Mouse (Mus musculus): ENCODE results near the gene Kif19a. TPM values are rescaled to one million over a fixed set of nuclear protein-coding genes. Genes with fewer than 3 reads are reported as not detected.

Gene Kif19a
- polyA plus RNA-seq, 1 experiment, result 19.3 TPM

DNA sequence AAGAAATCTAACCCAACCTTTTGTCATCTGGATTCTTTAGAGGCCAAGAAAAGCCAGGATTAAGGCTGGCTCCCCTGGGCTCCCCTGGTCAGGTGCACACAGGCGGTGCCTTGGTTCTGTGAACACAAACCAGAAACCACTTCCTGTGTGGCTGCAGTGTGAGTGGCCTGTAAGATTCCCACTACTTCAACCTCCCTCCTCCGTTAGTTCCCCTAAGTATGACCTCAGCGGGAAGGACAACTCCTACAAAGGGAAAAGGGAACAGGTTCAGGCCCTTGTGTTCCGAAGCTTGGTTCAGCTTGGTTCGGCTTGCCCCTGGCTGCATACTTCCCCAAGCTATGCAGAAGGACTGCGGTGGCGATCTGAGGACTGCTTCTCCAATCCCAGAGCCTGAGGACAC, 53.0 kb downstream of the Kif19a start:
- TF ChIP-seq POLR2A (IDR thresholded peaks at IDR 0.05; ENCODE audit: control insufficient read depth, low read depth, low read length), result no peak
- TF ChIP-seq CTCF (IDR thresholded peaks at IDR 0.05; ENCODE audit: control insufficient read depth, insufficient read depth, insufficient replicate concordance, low read depth, low read length), result no peak
- no peak overlapping the region for H3K27ac ChIP-seq (ENCODE audit: control insufficient read depth, insufficient read depth, low read depth, low read length)
- no peaks in the 10 kb centered on the region for H3K36me3 ChIP-seq (ENCODE audit: control insufficient read depth, insufficient read depth, low read length)
- H3K4me3 ChIP-seq (ENCODE audit: control insufficient read depth, low read depth, low read length), result no peak overlapping the region
- H3K4me1 ChIP-seq (ENCODE audit: control insufficient read depth, insufficient read depth, low read length), result no peaks in the 10 kb centered on the region
- H3K27me3 ChIP-seq (ENCODE audit: control insufficient read depth, insufficient read depth, low read length), result no peaks in the 10 kb centered on the region

DNA sequence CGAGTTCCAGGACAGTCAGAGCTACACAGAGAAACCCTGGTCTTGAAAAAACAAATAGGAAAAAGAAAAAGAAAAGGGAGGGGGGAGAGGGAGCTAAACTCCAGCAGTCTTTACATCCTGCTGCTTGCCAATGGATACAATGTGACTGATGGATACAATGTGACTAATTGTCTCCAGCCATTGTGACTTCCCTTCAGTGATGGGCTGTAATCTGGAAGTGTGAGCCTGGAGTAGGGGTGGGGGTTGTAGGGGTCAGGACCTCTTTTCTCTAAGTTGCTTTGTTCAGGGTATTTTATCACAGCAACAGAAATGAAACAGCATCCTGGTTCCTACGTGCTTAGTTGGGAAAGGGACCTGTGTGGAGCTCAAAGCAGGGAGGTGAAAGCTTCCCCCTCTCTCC, 53.9 kb downstream of the Kif19a start:
- no peaks in the 10 kb centered on the region for H3K27me3 ChIP-seq (ENCODE audit: control insufficient read depth, insufficient read depth, low read length)
- H3K27ac ChIP-seq (ENCODE audit: control insufficient read depth, insufficient read depth, low read depth, low read length), result no peak overlapping the region
- no peaks in the 10 kb centered on the region for H3K36me3 ChIP-seq (ENCODE audit: control insufficient read depth, insufficient read depth, low read length)
- no peak overlapping the region for H3K4me3 ChIP-seq (ENCODE audit: control insufficient read depth, low read depth, low read length)
- TF ChIP-seq CTCF (IDR thresholded peaks at IDR 0.05; ENCODE audit: control insufficient read depth, insufficient read depth, insufficient replicate concordance, low read depth, low read length) (no peak), POLR2A (IDR thresholded peaks at IDR 0.05; ENCODE audit: control insufficient read depth, low read depth, low read length) (no peak)
- H3K4me1 ChIP-seq (ENCODE audit: control insufficient read depth, insufficient read depth, low read length), result no peaks in the 10 kb centered on the region

DNA sequence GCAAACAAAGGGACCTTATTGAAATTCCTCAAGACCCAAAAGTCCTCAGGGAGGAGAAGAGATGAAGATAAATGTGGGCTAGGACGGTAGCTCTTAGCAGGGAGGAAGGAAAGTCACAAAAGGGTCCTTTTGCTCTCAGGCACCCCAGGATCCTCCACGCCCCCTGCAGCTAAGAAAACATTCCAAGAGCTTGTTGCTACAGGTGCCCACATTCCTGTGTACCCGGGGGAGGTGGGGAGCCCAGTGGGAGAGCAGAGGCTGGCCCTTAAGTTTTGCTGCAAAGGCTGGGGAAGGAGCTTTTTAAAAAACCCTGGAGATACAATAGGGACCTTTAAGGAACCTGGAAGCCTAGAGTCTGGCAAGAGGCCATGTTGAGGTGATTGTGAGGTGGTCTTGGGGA, 55.3 kb downstream of the Kif19a start:
- TF ChIP-seq POLR2A (IDR thresholded peaks at IDR 0.05; ENCODE audit: control insufficient read depth, low read depth, low read length) (no peak), CTCF (IDR thresholded peaks at IDR 0.05; ENCODE audit: control insufficient read depth, insufficient read depth, insufficient replicate concordance, low read depth, low read length) (no peak)
- H3K4me1 ChIP-seq (ENCODE audit: control insufficient read depth, insufficient read depth, low read length), result no peaks in the 10 kb centered on the region
- H3K36me3 ChIP-seq (ENCODE audit: control insufficient read depth, insufficient read depth, low read length), result no peaks in the 10 kb centered on the region
- no peak overlapping the region for H3K27ac ChIP-seq (ENCODE audit: control insufficient read depth, insufficient read depth, low read depth, low read length)
- H3K27me3 ChIP-seq (ENCODE audit: control insufficient read depth, insufficient read depth, low read length), result no peaks in the 10 kb centered on the region
- H3K4me3 ChIP-seq (ENCODE audit: control insufficient read depth, low read depth, low read length), result no peak overlapping the region

DNA sequence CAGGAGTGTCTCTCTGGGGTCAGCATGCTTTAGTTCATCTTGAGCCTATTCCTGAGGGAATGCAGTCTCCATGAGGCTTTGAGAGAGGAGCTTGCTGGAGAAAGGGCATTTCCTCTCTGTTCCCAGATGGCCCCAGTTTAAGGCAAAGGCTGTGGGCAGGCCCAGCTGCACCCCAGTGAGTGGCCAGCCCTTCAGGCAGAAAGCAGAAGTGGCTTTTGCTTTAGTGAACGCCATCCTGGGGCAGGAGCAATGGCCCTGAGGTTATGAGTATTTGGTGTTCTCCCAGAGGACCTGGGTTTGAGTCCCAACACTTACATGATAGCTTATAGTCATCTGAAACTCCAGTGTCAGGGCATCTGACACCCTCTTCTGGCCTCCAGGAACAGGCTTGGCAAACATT, 56.1 kb downstream of the Kif19a start:
- Histone ChIP-seq H3K27ac (ENCODE audit: control insufficient read depth, insufficient read depth, low read depth, low read length) (no peak overlapping the region), H3K36me3 (ENCODE audit: control insufficient read depth, insufficient read depth, low read length) (no peaks in the 10 kb centered on the region)

DNA sequence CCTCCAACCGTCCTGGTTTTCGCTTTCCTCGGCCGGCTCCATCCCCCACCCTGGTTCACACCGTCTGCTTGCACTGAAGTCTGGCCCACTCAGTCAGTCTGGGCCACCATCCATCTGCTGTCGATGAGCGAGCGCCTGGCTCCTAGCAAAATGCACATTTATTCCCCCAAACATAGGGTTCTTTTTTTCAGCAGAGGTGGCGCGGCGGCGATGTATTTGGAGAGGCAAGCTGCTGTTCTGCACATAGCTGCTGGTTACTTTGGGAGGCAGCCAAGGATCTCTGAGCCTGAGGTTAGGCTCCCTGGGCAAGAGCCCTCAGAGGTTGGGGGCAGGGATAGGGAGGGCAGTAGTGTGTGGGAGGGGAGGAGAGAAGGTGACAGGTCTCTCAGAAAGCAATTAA, 57.5 kb downstream of the Kif19a start:
- Histone ChIP-seq H3K4me3 (ENCODE audit: control insufficient read depth, low read depth, low read length) (no peak overlapping the region), H3K27ac (ENCODE audit: control insufficient read depth, insufficient read depth, low read depth, low read length) (no peak overlapping the region), H3K36me3 (ENCODE audit: control insufficient read depth, insufficient read depth, low read length) (no peaks in the 10 kb centered on the region), H3K27me3 (ENCODE audit: control insufficient read depth, insufficient read depth, low read length) (no peaks in the 10 kb centered on the region), H3K4me1 (ENCODE audit: control insufficient read depth, insufficient read depth, low read length) (no peaks in the 10 kb centered on the region)
- TF ChIP-seq CTCF (IDR thresholded peaks at IDR 0.05; ENCODE audit: control insufficient read depth, insufficient read depth, insufficient replicate concordance, low read depth, low read length) (no peak), POLR2A (IDR thresholded peaks at IDR 0.05; ENCODE audit: control insufficient read depth, low read depth, low read length) (no peak)

More for the DNA sequence above, 56.1 kb downstream of the Kif19a start:
- TF ChIP-seq POLR2A (IDR thresholded peaks at IDR 0.05; ENCODE audit: control insufficient read depth, low read depth, low read length) (no peak), CTCF (IDR thresholded peaks at IDR 0.05; ENCODE audit: control insufficient read depth, insufficient read depth, insufficient replicate concordance, low read depth, low read length) (no peak)
- Histone ChIP-seq H3K27me3 (ENCODE audit: control insufficient read depth, insufficient read depth, low read length) (no peaks in the 10 kb centered on the region), H3K4me3 (ENCODE audit: control insufficient read depth, low read depth, low read length) (no peak overlapping the region), H3K4me1 (ENCODE audit: control insufficient read depth, insufficient read depth, low read length) (no peaks in the 10 kb centered on the region)

DNA sequence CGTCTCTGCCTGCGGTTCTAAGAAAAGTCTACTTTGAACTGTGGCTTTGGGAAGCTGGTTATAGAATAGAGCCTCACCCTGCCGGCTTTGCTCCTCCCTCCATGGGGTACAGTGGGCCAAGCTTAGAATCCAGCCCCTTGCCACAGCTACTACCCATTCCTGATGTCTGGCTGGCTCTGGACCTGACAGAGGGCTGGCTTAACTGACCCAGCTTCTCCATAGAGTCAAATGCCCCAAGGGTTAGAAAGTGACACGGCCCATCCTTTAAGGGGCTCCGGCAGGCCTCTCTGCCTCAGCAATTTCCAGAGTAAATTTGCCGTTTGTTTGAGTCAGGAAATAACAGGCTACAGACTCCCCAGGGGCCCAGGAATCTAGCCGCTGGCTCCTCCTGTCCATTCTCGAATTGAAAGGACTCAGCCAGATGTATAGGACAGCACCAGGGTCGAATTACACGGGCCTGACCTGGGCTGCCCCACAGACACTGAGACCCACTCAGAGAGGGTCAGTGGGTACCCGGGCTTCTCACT, 58.1 kb downstream of the Kif19a start:
- H3K27ac ChIP-seq (ENCODE audit: control insufficient read depth, insufficient read depth, low read depth, low read length), result no peak overlapping the region
- H3K4me1 ChIP-seq (ENCODE audit: control insufficient read depth, insufficient read depth, low read length), result no peaks in the 10 kb centered on the region
- H3K36me3 ChIP-seq (ENCODE audit: control insufficient read depth, insufficient read depth, low read length), result no peaks in the 10 kb centered on the region
- H3K27me3 ChIP-seq (ENCODE audit: control insufficient read depth, insufficient read depth, low read length), result no peaks in the 10 kb centered on the region
- H3K4me3 ChIP-seq (ENCODE audit: control insufficient read depth, low read depth, low read length), result no peak overlapping the region
- TF ChIP-seq POLR2A (IDR thresholded peaks at IDR 0.05; ENCODE audit: control insufficient read depth, low read depth, low read length) (no peak), CTCF (IDR thresholded peaks at IDR 0.05; ENCODE audit: control insufficient read depth, insufficient read depth, insufficient replicate concordance, low read depth, low read length) (no peak)

DNA sequence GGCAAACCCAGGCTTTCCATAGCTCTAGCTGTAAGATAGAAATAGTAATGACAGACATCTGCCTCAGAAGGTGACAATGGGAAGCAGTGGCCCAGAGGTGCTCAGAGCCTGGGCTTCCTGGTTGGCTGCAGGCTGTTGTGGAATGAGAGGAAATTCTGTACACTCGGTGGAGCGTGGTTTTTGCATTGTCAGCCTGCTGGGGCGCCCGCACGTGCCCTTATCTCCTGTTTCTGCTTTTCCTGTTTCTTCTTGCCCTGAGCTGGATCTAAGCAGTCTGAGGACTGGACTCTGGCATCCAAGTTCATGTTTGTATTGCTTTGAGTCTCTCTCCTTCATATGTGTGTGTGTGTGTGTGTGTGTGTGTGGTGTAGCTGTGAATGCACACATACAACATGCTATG, 61.5 kb downstream of the Kif19a start:
- Histone ChIP-seq H3K4me1 (ENCODE audit: control insufficient read depth, insufficient read depth, low read length) (peaks cover 14% of the 10 kb centered on the region), H3K36me3 (ENCODE audit: control insufficient read depth, insufficient read depth, low read length) (no peaks in the 10 kb centered on the region), H3K4me3 (ENCODE audit: control insufficient read depth, low read depth, low read length) (no peak overlapping the region), H3K27ac (ENCODE audit: control insufficient read depth, insufficient read depth, low read depth, low read length) (no peak overlapping the region), H3K27me3 (ENCODE audit: control insufficient read depth, insufficient read depth, low read length) (no peaks in the 10 kb centered on the region)
- TF ChIP-seq POLR2A (IDR thresholded peaks at IDR 0.05; ENCODE audit: control insufficient read depth, low read depth, low read length), result no peak
- TF ChIP-seq CTCF (IDR thresholded peaks at IDR 0.05; ENCODE audit: control insufficient read depth, insufficient read depth, insufficient replicate concordance, low read depth, low read length), result no peak

Measured in testis, adult 2 months (tissue).